Comparison of ENCODE assay signal across 8 mouse cellular contexts in the genomic region with DNA sequence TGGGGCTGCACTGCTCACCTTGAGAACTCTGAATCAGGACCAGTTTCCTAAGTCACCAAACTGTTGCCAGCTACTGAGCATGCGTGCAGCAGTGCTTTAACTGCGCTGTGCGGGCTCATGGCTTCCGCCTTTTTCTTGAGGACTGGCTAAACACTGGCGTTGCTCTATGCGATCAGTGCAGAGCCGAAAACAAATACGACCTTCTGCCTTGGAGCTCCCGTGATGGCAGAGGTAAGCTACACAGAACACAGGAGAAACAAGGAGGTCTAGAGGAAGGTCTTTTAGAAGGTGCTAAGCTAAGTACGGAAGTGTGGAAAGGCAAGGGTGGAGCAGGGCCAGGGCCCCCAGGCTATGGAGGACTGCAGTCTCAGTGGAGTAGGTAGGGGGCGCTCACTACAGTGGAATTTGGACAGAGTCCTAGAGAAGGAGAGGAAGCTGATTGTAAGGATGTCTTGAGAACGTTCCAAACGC. TPM values are rescaled to one million over a fixed set of nuclear protein-coding genes. Genes with fewer than 3 reads are reported as not detected.
DNase-seq lines count a peak whose midpoint lies in the region; ATAC-seq and TF ChIP-seq lines count a peak whose summit lies in the region.

No protein-coding gene starts in this region.

- H3K9me3 ChIP-seq in heart, embryonic 13.5 days, result no peaks in the 10 kb centered on the region

- intact Hi-C loops in heart, adult 2 months (cut with DNase I), result no loop called here

- H3K4me1 ChIP-seq in heart, adult 2 months (ENCODE audit: control insufficient read depth, insufficient read depth, low read length), result no peaks in the 10 kb centered on the region
- peaks cover 27% of the 10 kb centered on the region for H3K4me1 ChIP-seq in heart, embryonic 13.5 days

- H3K4me3 ChIP-seq in heart, adult 2 months, result no peak overlapping the region
- 0 out of 2 replicates have a peak overlapping the region, but pooled peaks have one; percentile 25 for H3K4me3 ChIP-seq in heart, embryonic 13.5 days

- peak; percentile 60 for TF ChIP-seq CTCF in heart, adult 2 months (IDR thresholded peaks at IDR 0.05)
- peak; percentile 65; the same call in 1 of the 2 replicates for TF ChIP-seq CTCF in brain, embryonic 14.5 days (IDR thresholded peaks at IDR 0.05; ENCODE audit: borderline replicate concordance, extremely low read depth, insufficient read depth, insufficient read length)

- no peaks in the 10 kb centered on the region; the same call in 1 of the 2 replicates for H3K36me3 ChIP-seq in heart, adult 2 months (ENCODE audit: control insufficient read depth, insufficient read depth, low read length)
- peaks cover 16% of the 10 kb centered on the region for H3K36me3 ChIP-seq in heart, embryonic 13.5 days

- WGBS in heart, adult 2 months, result 60% methylated on average over 13 of the region's 13 CpGs
- WGBS in heart, embryonic 13.5 days, result 46% methylated on average over 13 of the region's 13 CpGs

- no peak overlapping the region for H3K27ac ChIP-seq in heart, adult 2 months
- H3K27ac ChIP-seq in heart, embryonic 13.5 days (replicated peaks), result no peak overlapping the region

- TF ChIP-seq POLR2A in heart, adult 2 months (IDR thresholded peaks at IDR 0.05; ENCODE audit: insufficient read depth, low read depth, low read length), result no peak
- TF ChIP-seq POLR2A in brain, embryonic 14.5 days (IDR thresholded peaks at IDR 0.05; ENCODE audit: borderline replicate concordance, extremely low read depth, insufficient read depth, insufficient read length, poor library complexity, severe bottlenecking), result no peak

- TF ChIP-seq EP300 in heart, adult 2 months (IDR thresholded peaks at IDR 0.05; ENCODE audit: insufficient read depth, low read depth, low read length), result no peak

- no peaks in the 10 kb centered on the region for H3K27me3 ChIP-seq in heart, adult 2 months (ENCODE audit: control insufficient read depth, insufficient read depth, low read length)
- no peaks in the 10 kb centered on the region for H3K27me3 ChIP-seq in heart, embryonic 13.5 days (replicated peaks)

- peak in 1 of 2 experiments; percentile 42 for DNase-seq in heart, adult 2 months
- DNase-seq in heart, adult 9 months (ENCODE audit: low spot score in 2 of 2), result no peak
- peak; percentile 79 for DNase-seq in brain, embryonic 14.5 days (ENCODE audit: low read depth)
- DNase-seq in kidney, postnatal 25 days, result peak; percentile 50 to 51
- DNase-seq in thymus, postnatal 0 days (ENCODE audit: low spot score), result peak; percentile 66
- DNase-seq in Muller cell, postnatal 12 days (ENCODE audit: inconsistent ontology term), result no peak

- H3K4me2 ChIP-seq in heart, embryonic 13.5 days, result peak overlapping the region; percentile 49

- no peak; the same call in 1 of the 2 replicates for ATAC-seq in heart, embryonic 13.5 days (ENCODE audit: extremely low read depth, insufficient number of reproducible peaks, low FRiP score, low TSS enrichment)
- peak; percentile 98 for ATAC-seq in megakaryocyte progenitor cell, adult 5-6 weeks (replicated peaks; ENCODE audit: poor library complexity)

- H3K9ac ChIP-seq in heart, adult 2 months (ENCODE audit: low read depth, low read length), result no peak overlapping the region
- H3K9ac ChIP-seq in heart, embryonic 13.5 days, result peak overlapping the region; percentile 55; the same call in 1 of the 2 replicates

- H3K79me2 ChIP-seq in heart, adult 2 months (replicated peaks; ENCODE audit: control insufficient read depth, insufficient read depth, low read length), result no peaks in the 10 kb centered on the region

RNA-seq across cellular contexts. Expression of a gene that starts 41.3 kb away (rescaled TPM):
- 10 to 100 TPM; 88.7 to 92.5 TPM for total RNA-seq in heart, adult 2 months (2021)
- polyA plus RNA-seq in heart, adult 2 months (2012; rRNA removed), result 53.5 and 86.5 TPM in 2 replicates
- polyA plus RNA-seq in brain, embryonic 14.5 days (2012; rRNA removed), result 3.2 and 4.1 TPM in 2 replicates
- 20.6 and 24.8 TPM in 2 replicates for polyA plus RNA-seq in heart, embryonic 13.5 days (2015; fragmentation: Nextera tagmentation; extraction: Ambion mirVana)
- 0.51 and 1.0 TPM in 2 replicates for total RNA-seq in megakaryocyte progenitor cell, adult 5-6 weeks (2015)
- 1.0 and 1.3 TPM in 2 replicates for total RNA-seq in megakaryocyte progenitor cell, adult 5-6 weeks (2017)
- polyA plus RNA-seq in thymus, postnatal 0 days (2015; fragmentation: Nextera tagmentation; extraction: Ambion mirVana), result 2.3 and 3.3 TPM in 2 replicates

Comparison
In these comparisons a context has a peak if more than half of its experiments do, and no peak if none do; other contexts are left out.
1. DNase-seq: peak in brain, embryonic 14.5 days (single experiment), kidney, postnatal 25 days (2 of 2) and thymus, postnatal 0 days (single experiment); none in heart, adult 9 months (0 of 2) and Muller cell, postnatal 12 days (single experiment).